Mouse (Mus musculus) G1E (cell line): ENCODE measurements around the gene Ldlrap1. TPM values are rescaled to one million over a fixed set of nuclear protein-coding genes. Genes with fewer than 3 reads are reported as not detected.
"Not testable (repeated sequence)": the region's sequence is repeated elsewhere in the genome, so short reads cannot be mapped to it uniquely, and the experiment has no call there.

Experiments used
- ATAC-seq: 2 replicates; pipeline ENCODE4 v1.8.0; 2016; ENCODE audit warnings: mild to moderate bottlenecking; ENCODE audit not compliant: insufficient number of reproducible peaks, poor library complexity, low FRiP score, severe bottlenecking; ENCODE audit errors: extremely low read depth
- DNase-seq: peaks from one replicate; pipeline ENCODE4 v3.0.0; 2012; ENCODE audit warnings: low spot score
- H3K27me3 ChIP-seq: 2 replicates; pipeline ENCODE4 v1.6.1; 2012; ENCODE audit warnings: mild to moderate bottlenecking, low read length, inconsistent platforms; ENCODE audit not compliant: insufficient read depth
- H3K36me3 ChIP-seq: replicated peaks from 2 replicates; pipeline ENCODE3; 2012; ENCODE audit warnings: mild to moderate bottlenecking, inconsistent platforms
- H3K4me1 ChIP-seq: 2 replicates; pipeline ENCODE4 v1.6.1; 2012; ENCODE audit warnings: low read depth, low read length, inconsistent platforms, mixed read lengths; ENCODE audit not compliant: insufficient read depth
- H3K4me3 ChIP-seq: 2 replicates; pipeline ENCODE4 v1.5.1; 2012; ENCODE audit warnings: low read depth, mild to moderate bottlenecking, inconsistent platforms, low read length, moderate library complexity, mixed read lengths
- H3K9me3 ChIP-seq: replicated peaks from 2 replicates; pipeline ENCODE4 v1.6.1; 2012; ENCODE audit warnings: inconsistent platforms
- CTCF ChIP-seq: IDR thresholded peaks from 2 replicates; pipeline ENCODE4 v1.5.1; 2012; ENCODE audit warnings: low read depth, low read length, inconsistent platforms, mixed read lengths
- GATA1 ChIP-seq: IDR thresholded peaks from 2 replicates; pipeline ENCODE4 v1.6.1; 2012; ENCODE audit warnings: borderline replicate concordance, low read length, inconsistent platforms, mixed read lengths
- GATA2 ChIP-seq: IDR thresholded peaks from 2 replicates; pipeline ENCODE4 v1.6.1; 2012; ENCODE audit warnings: low read depth, low read length, inconsistent platforms, borderline replicate concordance
- POLR2AphosphoS5 ChIP-seq: IDR thresholded peaks from 2 replicates; pipeline ENCODE4 v1.6.1; 2012; ENCODE audit warnings: low read depth, low read length, inconsistent platforms; ENCODE audit not compliant: insufficient replicate concordance
- TAL1 ChIP-seq: conservative IDR thresholded peaks from 2 replicates; pipeline ENCODE4 v1.6.1; 2012; ENCODE audit warnings: low read depth, low read length, inconsistent platforms, mixed read lengths
- polyA plus RNA-seq: library from polyadenylated mRNA; stranded (reverse); fragments of >175 nt; gene quantifications from 2 replicates; pipeline ENCODE4 v1.2.3, GENCODE M21; 2012
- total RNA-seq, 2 experiments: library from RNA; stranded (forward) in 1 of 2; stranded (reverse) in 1 of 2; fragments of 200-1000 nt in 1 of 2; fragments of >200 nt in 1 of 2; fragmentation: Nextera tagmentation in 1 of 2; gene quantifications; 2 replicates each; pipeline ENCODE4 v1.2.3; 2014 to 2017

Gene Ldlrap1
- total and polyA plus RNA-seq, 3 experiments, result 9.4 to 23.3 (median 14.6) TPM

DNA sequence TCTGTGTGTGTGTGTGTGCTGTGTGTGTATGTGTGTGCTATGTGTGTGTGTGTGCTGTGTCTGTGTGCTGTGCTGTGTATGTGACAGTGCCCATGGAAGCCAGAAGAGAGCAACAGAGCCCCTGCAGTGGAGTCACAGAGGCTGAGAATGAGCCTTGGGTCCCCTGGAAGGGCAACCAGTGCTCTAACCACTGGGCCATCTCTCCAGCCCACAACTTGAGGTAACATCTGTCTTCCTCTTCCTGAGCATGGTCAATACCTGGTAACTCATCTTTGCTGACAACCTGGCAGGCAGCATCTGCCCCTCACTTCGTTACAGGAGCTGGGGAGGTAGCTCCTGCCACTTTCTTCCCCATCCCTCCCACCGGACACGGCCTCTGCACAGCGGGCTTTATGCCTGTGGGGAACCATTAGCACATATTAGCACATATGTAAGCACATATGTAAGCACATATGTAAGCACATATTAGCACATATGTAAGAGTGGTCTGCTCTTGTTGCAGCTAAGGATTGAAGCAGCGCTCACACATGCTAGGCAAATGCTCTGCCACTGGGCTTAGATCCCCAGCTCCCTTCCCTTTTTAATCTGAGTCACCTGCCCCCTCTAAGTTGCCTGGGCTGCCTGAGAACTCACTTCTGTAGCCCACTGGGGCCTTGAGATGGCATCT, 28.1 kb upstream of the Ldlrap1 start:
- Histone ChIP-seq H3K9me3 (no peaks in the 10 kb centered on the region), H3K4me1 (peaks cover 37% of the 10 kb centered on the region), H3K27me3 (peaks cover 20% of the 10 kb centered on the region), H3K36me3 (peaks cover 12% of the 10 kb centered on the region), H3K4me3 (no peak overlapping the region)
- no peak for ATAC-seq
- TF ChIP-seq GATA1 (no peak), TAL1 (no peak), GATA2 (no peak), POLR2AphosphoS5 (no peak), CTCF (no peak)
- DNase-seq, result no peak

DNA sequence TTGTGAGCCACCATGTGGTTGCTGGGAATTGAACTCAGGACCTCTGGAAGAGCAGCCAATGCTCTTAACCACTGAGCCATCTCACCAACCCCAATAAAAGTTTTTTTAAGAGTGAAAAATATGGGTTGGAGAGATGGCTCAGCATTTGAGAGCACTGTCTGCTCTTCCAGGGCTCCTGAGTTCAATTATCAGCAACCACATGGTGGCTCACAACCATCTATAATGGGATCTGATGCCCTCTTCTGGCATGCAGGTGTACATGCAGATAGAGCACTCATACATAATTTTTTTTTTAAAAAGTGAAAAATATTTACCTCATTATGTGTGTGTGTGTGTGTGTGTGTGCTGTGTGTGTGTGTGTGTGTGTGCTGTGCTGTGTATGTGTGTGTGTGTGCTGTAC, 27.1 kb upstream of the Ldlrap1 start:
- not testable (repeated sequence) for H3K36me3 ChIP-seq, ATAC-seq, H3K4me3 ChIP-seq, H3K9me3 ChIP-seq, DNase-seq
- H3K27me3 ChIP-seq, result peaks cover 26% of the 10 kb centered on the region
- peaks cover 37% of the 10 kb centered on the region for H3K4me1 ChIP-seq

DNA sequence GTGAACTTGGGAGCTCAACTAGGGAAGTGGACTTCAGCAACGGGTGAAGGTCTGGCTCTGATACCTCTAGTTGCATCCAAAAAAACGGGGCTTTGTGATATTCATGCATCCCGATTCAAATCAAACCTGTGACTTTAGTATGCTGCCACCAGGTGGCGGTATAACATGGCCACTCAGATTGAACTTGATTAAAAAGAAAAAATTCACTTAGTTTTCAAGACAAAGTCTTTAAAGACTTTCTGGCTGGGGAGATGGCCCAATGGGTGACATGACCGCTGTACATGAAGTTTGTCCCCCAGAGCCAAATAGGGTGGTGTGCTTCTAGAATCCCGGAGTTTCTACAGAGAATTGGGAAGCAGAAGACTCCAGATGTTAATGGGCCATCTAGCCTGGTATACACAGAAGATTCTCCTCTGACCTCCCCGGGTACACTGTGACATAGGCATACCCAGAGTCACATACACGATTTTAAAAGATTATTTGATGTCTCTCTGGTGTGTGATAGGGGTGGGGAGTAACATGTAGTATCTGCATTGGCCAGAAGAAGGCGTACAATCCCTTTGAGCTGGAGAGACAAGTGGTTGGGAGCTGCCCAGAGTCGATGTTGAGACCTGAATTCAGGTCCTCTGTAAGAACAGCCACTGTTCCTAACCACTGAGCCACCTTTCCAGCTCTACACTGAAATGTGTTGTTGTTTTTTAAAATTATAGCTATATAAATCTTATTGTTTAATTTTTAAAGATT, 25.6 kb upstream of the Ldlrap1 start:
- peak; percentile 61 for TF ChIP-seq CTCF
- no peak for TF ChIP-seq TAL1
- no peak for TF ChIP-seq GATA1
- no peak for TF ChIP-seq POLR2AphosphoS5
- TF ChIP-seq GATA2, result no peak
- no peak overlapping the region for H3K4me3 ChIP-seq
- ATAC-seq (no peak), DNase-seq (no peak)
- H3K36me3 ChIP-seq, result no peaks in the 10 kb centered on the region
- peaks cover 26% of the 10 kb centered on the region for H3K27me3 ChIP-seq
- H3K9me3 ChIP-seq, result no peaks in the 10 kb centered on the region
- H3K4me1 ChIP-seq, result peaks cover 34% of the 10 kb centered on the region

DNA sequence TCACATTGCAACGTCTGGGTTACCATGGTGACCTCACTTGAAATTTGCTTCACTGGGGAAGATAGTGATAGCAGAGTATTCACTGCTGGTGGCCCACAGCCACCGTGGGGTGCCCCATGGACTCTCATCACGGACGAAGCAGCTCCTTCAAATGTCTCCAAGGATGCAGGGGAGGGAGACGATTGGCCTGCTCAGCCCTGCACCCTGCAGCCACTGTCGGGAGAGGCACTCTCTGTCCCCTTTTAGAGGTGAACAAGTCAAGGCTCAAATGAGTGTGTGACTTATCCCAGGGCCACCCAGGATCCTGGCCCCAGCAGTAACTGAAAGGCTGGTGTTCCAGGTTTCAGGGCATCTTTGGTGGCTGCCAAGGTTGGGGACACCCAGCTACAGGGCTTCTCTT, 23.9 kb upstream of the Ldlrap1 start:
- no peak for DNase-seq
- no peaks in the 10 kb centered on the region for H3K36me3 ChIP-seq
- no peak for ATAC-seq
- TF ChIP-seq TAL1, result no peak
- TF ChIP-seq CTCF, result no peak
- TF ChIP-seq GATA2, result no peak
- TF ChIP-seq POLR2AphosphoS5, result no peak
- no peak for TF ChIP-seq GATA1
- H3K4me3 ChIP-seq, result no peak overlapping the region
- peaks cover 32% of the 10 kb centered on the region for H3K4me1 ChIP-seq
- H3K27me3 ChIP-seq, result peaks cover 23% of the 10 kb centered on the region
- no peaks in the 10 kb centered on the region for H3K9me3 ChIP-seq

DNA sequence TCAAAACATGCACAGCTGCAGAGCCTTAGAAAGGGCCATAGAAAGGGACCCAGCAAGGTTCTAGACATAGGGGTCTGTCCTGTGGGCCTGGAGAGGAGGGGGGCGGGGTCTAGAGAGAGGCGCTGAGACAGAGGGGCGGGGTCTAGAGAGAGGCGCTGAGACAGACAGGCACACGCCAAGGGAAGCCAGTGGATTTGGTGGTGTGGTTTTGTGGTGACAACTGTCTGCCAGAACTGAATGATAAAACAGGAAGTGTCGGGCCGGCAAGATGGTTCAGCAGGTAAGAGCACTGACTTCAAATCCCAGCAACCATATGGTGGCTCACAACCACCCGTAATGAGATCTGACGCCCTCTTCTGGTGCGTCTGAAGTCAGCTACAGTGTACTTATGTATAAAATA, 19.1 kb upstream of the Ldlrap1 start:
- no peaks in the 10 kb centered on the region for H3K36me3 ChIP-seq
- H3K4me1 ChIP-seq, result peaks cover 31% of the 10 kb centered on the region
- TF ChIP-seq POLR2AphosphoS5 (no peak), GATA2 (no peak), TAL1 (peak; percentile 24; the same call in 1 of the 2 replicates)
- H3K4me3 ChIP-seq, result no peak overlapping the region
- DNase-seq (no peak), ATAC-seq (0 out of 2 replicates have a peak, but pooled peaks have one; percentile 40)
- no peaks in the 10 kb centered on the region for H3K9me3 ChIP-seq
- peaks cover 16% of the 10 kb centered on the region for H3K27me3 ChIP-seq

DNA sequence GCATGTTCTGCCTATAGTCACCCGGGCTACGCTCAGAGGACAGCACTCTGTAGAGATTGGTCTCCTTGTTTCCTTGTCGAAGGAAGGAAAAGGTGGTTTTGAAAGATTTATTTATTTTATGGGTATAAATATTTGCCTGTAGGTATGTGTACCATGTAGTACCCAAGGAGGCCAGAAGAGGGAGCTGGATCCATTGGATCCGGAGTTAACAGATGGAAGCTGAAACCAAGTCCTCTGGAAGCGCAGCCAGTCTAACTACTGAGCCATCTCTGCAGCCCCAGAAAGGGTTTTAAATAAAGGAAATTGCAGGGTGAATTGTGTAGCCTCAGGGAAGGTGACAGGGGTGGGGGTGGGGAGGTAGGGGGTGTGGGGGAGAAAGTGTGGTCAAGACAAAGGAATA, 16.9 kb upstream of the Ldlrap1 start:
- Histone ChIP-seq H3K4me3 (no peak overlapping the region), H3K4me1 (peaks cover 37% of the 10 kb centered on the region), H3K27me3 (no peaks in the 10 kb centered on the region; the same call in 1 of the 2 replicates), H3K36me3 (no peaks in the 10 kb centered on the region), H3K9me3 (no peaks in the 10 kb centered on the region)
- TF ChIP-seq GATA1 (no peak), CTCF (peak; percentile 48; the same call in 1 of the 2 replicates)
- no peak for DNase-seq
- no peak for ATAC-seq
